Mouse (Mus musculus): ENCODE data around the gene Phex.

DNA sequence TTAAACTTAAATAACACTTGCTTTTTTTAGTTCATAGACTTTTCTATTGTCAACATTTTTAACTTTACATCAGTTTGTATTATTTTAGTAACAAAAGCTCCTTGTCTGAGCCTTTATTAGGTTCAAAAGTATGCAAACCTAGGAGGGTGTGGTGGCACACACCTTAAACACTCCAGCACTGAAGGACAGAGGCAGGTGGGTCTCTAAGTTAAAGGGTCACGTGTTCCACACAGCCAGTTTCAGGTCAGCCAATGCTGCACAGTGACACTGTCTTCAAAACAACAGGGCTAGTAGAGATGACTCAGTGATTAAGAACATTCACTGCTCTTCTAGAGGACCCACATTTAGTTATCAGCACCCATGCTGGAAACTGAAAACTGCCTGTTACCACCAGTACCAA lies 33.9 kb upstream of the Phex start:
- TF ChIP-seq CTCF (IDR thresholded peaks at IDR 0.05; ENCODE audit: low read depth) (no peak), EP300 (IDR thresholded peaks at IDR 0.05; ENCODE audit: low read depth) (no peak)
